Mouse (Mus musculus): ENCODE results near the gene Ostn. TPM values are rescaled to one million over a fixed set of nuclear protein-coding genes. Genes with fewer than 3 reads are reported as not detected.

The Ostn gene
- polyA plus RNA-seq, 1 experiment from 2014 or later, result not detected

- no peak for DNase-seq (ENCODE audit: low spot score)
- 90% methylated on average over 4 of the region's 4 CpGs for WGBS
- ATAC-seq (ENCODE audit: low FRiP score), result no peak
Observed at GRCm38 (mm10) chr16:27395251-27396037, 88.2 kb downstream of the Ostn start.

GRCm38 (mm10) chr16:27396951-27397350 lies 89.7 kb downstream of the Ostn start:
- ATAC-seq (ENCODE audit: low FRiP score), result no peak
- no peaks in the 10 kb centered on the region for H3K36me3 ChIP-seq (replicated peaks; ENCODE audit: control insufficient read depth, insufficient read depth)

More at GRCm38 (mm10) chr16:27395251-27396037, 88.2 kb downstream of the Ostn start:
- Histone ChIP-seq H3K36me3 (replicated peaks; ENCODE audit: control insufficient read depth, insufficient read depth) (no peaks in the 10 kb centered on the region), H3K27me3 (ENCODE audit: control insufficient read depth, insufficient read depth, low read length) (no peaks in the 10 kb centered on the region), H3K27ac (no peak overlapping the region), H3K4me3 (replicated peaks; ENCODE audit: low read length) (no peak overlapping the region), H3K9ac (no peak overlapping the region), H3K4me1 (replicated peaks; ENCODE audit: control insufficient read depth, insufficient read depth, low read length) (peaks cover 16% of the 10 kb centered on the region), H3K9me3 (ENCODE audit: control insufficient read depth, low read length) (0 out of 2 replicates have a peak, but pooled peaks cover 6% of the 10 kb centered on the region), H3K4me2 (replicated peaks) (no peak overlapping the region)

GRCm38 (mm10) chr16:27399026-27399718 lies 91.9 kb downstream of the Ostn start:
- no peaks in the 10 kb centered on the region for H3K36me3 ChIP-seq (replicated peaks; ENCODE audit: control insufficient read depth, insufficient read depth)
- no peaks in the 10 kb centered on the region for H3K27me3 ChIP-seq (ENCODE audit: control insufficient read depth, insufficient read depth, low read length)
- WGBS, result 90% methylated on average over 3 of the region's 3 CpGs
- DNase-seq (ENCODE audit: low spot score), result no peak
- no peaks in the 10 kb centered on the region for H3K4me1 ChIP-seq (replicated peaks; ENCODE audit: control insufficient read depth, insufficient read depth, low read length)
- H3K4me2 ChIP-seq (replicated peaks), result no peak overlapping the region
- no peak overlapping the region for H3K4me3 ChIP-seq (replicated peaks; ENCODE audit: low read length)
- no peak for ATAC-seq (ENCODE audit: low FRiP score)
- no peak overlapping the region for H3K9ac ChIP-seq
- 0 out of 2 replicates have a peak, but pooled peaks cover 6% of the 10 kb centered on the region for H3K9me3 ChIP-seq (ENCODE audit: control insufficient read depth, low read length)
- H3K27ac ChIP-seq, result no peak overlapping the region

More at GRCm38 (mm10) chr16:27396951-27397350, 89.7 kb downstream of the Ostn start:
- H3K27me3 ChIP-seq (ENCODE audit: control insufficient read depth, insufficient read depth, low read length), result no peaks in the 10 kb centered on the region
- H3K4me3 ChIP-seq (replicated peaks; ENCODE audit: low read length), result no peak overlapping the region
- 0 out of 2 replicates have a peak, but pooled peaks cover 6% of the 10 kb centered on the region for H3K9me3 ChIP-seq (ENCODE audit: control insufficient read depth, low read length)
- H3K9ac ChIP-seq, result no peak overlapping the region
- no peak overlapping the region for H3K27ac ChIP-seq
- H3K4me2 ChIP-seq (replicated peaks), result no peak overlapping the region
- H3K4me1 ChIP-seq (replicated peaks; ENCODE audit: control insufficient read depth, insufficient read depth, low read length), result peaks cover 1% of the 10 kb centered on the region
- WGBS, result 95% methylated on average over 1 of the region's 1 CpGs
- DNase-seq (ENCODE audit: low spot score), result no peak

GRCm38 (mm10) chr16:27399719-27400253 lies 92.5 kb downstream of the Ostn start:
- Histone ChIP-seq H3K9me3 (ENCODE audit: control insufficient read depth, low read length) (0 out of 2 replicates have a peak, but pooled peaks cover 6% of the 10 kb centered on the region), H3K4me1 (replicated peaks; ENCODE audit: control insufficient read depth, insufficient read depth, low read length) (no peaks in the 10 kb centered on the region), H3K36me3 (replicated peaks; ENCODE audit: control insufficient read depth, insufficient read depth) (no peaks in the 10 kb centered on the region), H3K4me3 (replicated peaks; ENCODE audit: low read length) (no peak overlapping the region), H3K4me2 (replicated peaks) (no peak overlapping the region), H3K9ac (no peak overlapping the region), H3K27me3 (ENCODE audit: control insufficient read depth, insufficient read depth, low read length) (no peaks in the 10 kb centered on the region), H3K27ac (no peak overlapping the region)
- ATAC-seq (ENCODE audit: low FRiP score) (no peak), DNase-seq (ENCODE audit: low spot score) (no peak)
- 89% methylated on average over 6 of the region's 6 CpGs for WGBS

Other genes starting within 250 kb of the Ostn start
- 9.6 and 12.4 TPM in 2 replicates for gene Uts2b, start 62.8 kb downstream of the Ostn start, polyA plus RNA-seq (2014; fragmentation: Nextera tagmentation; extraction: Ambion mirVana)
- gene Ccdc50, start 81.4 kb downstream of the Ostn start, polyA plus RNA-seq (2014; fragmentation: Nextera tagmentation; extraction: Ambion mirVana), result 64.5 and 71.9 TPM in 2 replicates